Mouse (Mus musculus) MEL (cell line): Measurements from ENCODE around the gene Il11ra1.

Source experiments
- CTCF ChIP-seq, 3 experiments: IDR thresholded peaks in 2 of 3; conservative IDR thresholded peaks in 1 of 3; 2 replicates each; pipeline ENCODE4 v1.5.1; 2011 to 2012; ENCODE audit warnings: low read length in 3 of 3, low read depth in 2 of 3, mild to moderate bottlenecking in 2 of 3, improper control_type of control experiment in 1 of 3, inconsistent platforms in 1 of 3, mixed read lengths in 1 of 3, moderate library complexity in 1 of 3; ENCODE audit not compliant: control insufficient read depth in 1 of 3, insufficient read depth in 1 of 3, poor library complexity in 1 of 3, severe bottlenecking in 1 of 3
- ETS1 ChIP-seq: IDR thresholded peaks from 2 replicates; pipeline ENCODE4 v1.6.1; 2012; ENCODE audit warnings: low read depth, mild to moderate bottlenecking, inconsistent platforms, low read length, improper control_type of control experiment, moderate library complexity
- GATA1 ChIP-seq: IDR thresholded peaks from 2 replicates; pipeline ENCODE4 v1.6.1; 2011; ENCODE audit warnings: low read depth, low read length, improper control_type of control experiment
- MAFK ChIP-seq: IDR thresholded peaks from 2 replicates; pipeline ENCODE4 v1.6.1; 2011; ENCODE audit warnings: low read depth, mild to moderate bottlenecking, low read length, improper control_type of control experiment, borderline replicate concordance
- MAX ChIP-seq: IDR thresholded peaks from 2 replicates; pipeline ENCODE4 v1.6.1; 2011; ENCODE audit warnings: low read length, improper control_type of control experiment
- POLR2A ChIP-seq, 2 experiments: IDR thresholded peaks; 2 replicates each; pipeline ENCODE4 v1.6.1; 2011 to 2012; ENCODE audit warnings: low read length in 2 of 2, mild to moderate bottlenecking in 2 of 2, control low read depth in 1 of 2, improper control_type of control experiment in 1 of 2, low read depth in 1 of 2, moderate library complexity in 1 of 2; ENCODE audit not compliant: control insufficient read depth in 1 of 2, insufficient read depth in 1 of 2, poor library complexity in 1 of 2
- POLR2AphosphoS2 ChIP-seq: IDR thresholded peaks from 2 replicates; pipeline ENCODE4 v1.6.1; 2011; ENCODE audit warnings: low read length, improper control_type of control experiment
- TBP ChIP-seq: IDR thresholded peaks from 2 replicates; pipeline ENCODE4 v1.8.0; 2011; ENCODE audit warnings: low read depth, low read length, improper control_type of control experiment
- TCF12 ChIP-seq: IDR thresholded peaks from 2 replicates; pipeline ENCODE4 v1.6.1; 2014; ENCODE audit warnings: low read depth, mild to moderate bottlenecking, inconsistent platforms, low read length, improper control_type of control experiment, moderate library complexity
- UBTF ChIP-seq: IDR thresholded peaks from 2 replicates; pipeline ENCODE4 v1.6.1; 2012; ENCODE audit warnings: low read depth, mild to moderate bottlenecking, inconsistent platforms, low read length, improper control_type of control experiment, moderate library complexity, borderline replicate concordance; ENCODE audit not compliant: insufficient read depth
- USF1 ChIP-seq: IDR thresholded peaks from 2 replicates; pipeline ENCODE4 v1.6.1; 2014; ENCODE audit warnings: low read depth, mild to moderate bottlenecking, inconsistent platforms, low read length, improper control_type of control experiment, moderate library complexity
- USF2 ChIP-seq, 2 experiments: IDR thresholded peaks; 2 replicates each; pipeline ENCODE4 v1.6.1; 2011 to 2012; ENCODE audit warnings: improper control_type of control experiment in 2 of 2, low read length in 2 of 2, borderline replicate concordance in 1 of 2, inconsistent platforms in 1 of 2, low read depth in 1 of 2, mild to moderate bottlenecking in 1 of 2; ENCODE audit not compliant: insufficient read depth in 1 of 2
- ZC3H11A ChIP-seq: IDR thresholded peaks from 2 replicates; pipeline ENCODE4 v1.6.1; 2012; ENCODE audit warnings: low read depth, mild to moderate bottlenecking, inconsistent platforms, low read length, improper control_type of control experiment

DNA sequence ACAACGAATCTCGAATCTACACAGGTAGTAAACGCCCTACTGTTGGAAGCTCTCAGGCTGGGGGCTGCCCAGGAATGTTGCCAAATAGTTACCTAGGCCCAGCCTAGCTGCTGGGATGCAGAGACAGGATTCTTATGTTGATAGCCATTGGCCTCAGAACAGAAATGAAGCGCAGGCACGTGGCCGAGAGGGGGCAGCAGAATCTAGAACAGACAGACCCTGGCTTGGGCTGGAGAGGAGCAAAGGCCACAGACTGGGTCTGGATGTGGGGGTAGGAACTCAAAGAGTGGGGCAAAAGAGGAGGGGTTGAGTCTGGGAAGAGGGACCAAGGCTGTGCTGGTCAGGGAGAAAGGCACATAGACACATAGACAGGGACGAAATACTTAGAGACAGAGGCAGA, 45.6 kb upstream of the Il11ra1 start:
- TF ChIP-seq CTCF (IDR thresholded peaks at IDR 0.05 in 2 of 3, conservative IDR thresholded peaks at IDR 0.05 in 1 of 3; ENCODE audit: control insufficient read depth in 1 of 3, insufficient read depth in 1 of 3, low read depth in 2 of 3, low read length in 3 of 3, poor library complexity in 1 of 3, severe bottlenecking in 1 of 3) (peak in 1 of 3 experiments; percentile 29; a peak in 1 of 6 replicates), ETS1 (no peak), POLR2AphosphoS2 (no peak), MAFK (no peak), ZC3H11A (no peak), POLR2A (IDR thresholded peaks at IDR 0.05; ENCODE audit: control insufficient read depth in 1 of 2, insufficient read depth in 1 of 2, low read depth in 1 of 2, low read length in 2 of 2, poor library complexity in 1 of 2) (no peak), USF2 (IDR thresholded peaks at IDR 0.05; ENCODE audit: borderline replicate concordance in 1 of 2, insufficient read depth in 1 of 2, low read depth in 1 of 2, low read length in 2 of 2) (no peak), TCF12 (no peak), MAX (no peak), GATA1 (no peak), UBTF (no peak), USF1 (no peak), TBP (no peak)
